In genomic region chr5:135933900-135934441, GRCm38 (mm10) we compare ENCODE assay signal across 8 mouse cellular contexts. TPM values are rescaled to one million over a fixed set of nuclear protein-coding genes. Genes with fewer than 3 reads are reported as not detected.
A peak's percentile ranks its signal among the peaks of the same experiment; 100 is the strongest.
DNase-seq lines count a peak whose midpoint lies in the region; ATAC-seq lines count a peak whose summit lies in the region.

No protein-coding gene starts in this region.

- peak overlapping the region; percentile 94 for H3K9ac ChIP-seq in hindbrain, embryonic 16.5 days (ENCODE audit: low read depth, low read length)

- H3K9me3 ChIP-seq in hindbrain, embryonic 16.5 days (ENCODE audit: control insufficient read depth, low read length), result no peaks in the 10 kb centered on the region

- H3K4me3 ChIP-seq in hindbrain, embryonic 16.5 days (ENCODE audit: low read length), result peak overlapping the region; percentile 80

- DNase-seq in 416B (ENCODE audit: low read depth) (peak; percentile 72), ZHBTc4 (ENCODE audit: low read depth, low spot score) (peak; percentile 85)
- DNase-seq in gastrocnemius, adult 8-10 months (ENCODE audit: low spot score in 2 of 2), result peak; percentile 43 to 59
- DNase-seq in left cerebral cortex, postnatal 4 days, result peak; percentile 83
- peak; percentile 67 to 74 for DNase-seq in spleen, postnatal 36 days (ENCODE audit: low spot score in 2 of 2)

- peak overlapping the region; percentile 97 for H3K27ac ChIP-seq in hindbrain, embryonic 16.5 days (ENCODE audit: low read depth, low read length)

- H3K4me2 ChIP-seq in hindbrain, embryonic 16.5 days (ENCODE audit: low read length), result peak overlapping the region; percentile 55

- H3K4me1 ChIP-seq in hindbrain, embryonic 16.5 days (ENCODE audit: control insufficient read depth, insufficient read depth, low read depth, low read length), result peaks cover 32% of the 10 kb centered on the region

- H3K36me3 ChIP-seq in hindbrain, embryonic 16.5 days (ENCODE audit: control insufficient read depth, insufficient read depth, low read length), result peaks cover 17% of the 10 kb centered on the region

- H3K27me3 ChIP-seq in hindbrain, embryonic 16.5 days (replicated peaks; ENCODE audit: control insufficient read depth, insufficient read depth, low read length), result no peaks in the 10 kb centered on the region

- intact Hi-C loops in left cerebral cortex, postnatal 4 days (cut with DNase I), result no loop called here

- ATAC-seq in common myeloid progenitor, adult 5-6 weeks (replicated peaks; ENCODE audit: low read depth, poor library complexity, severe bottlenecking), result peak; percentile 55
- ATAC-seq in hindbrain, embryonic 16.5 days, result peak; percentile 77
- peak; percentile 62 for ATAC-seq in megakaryocyte-erythroid progenitor cell, adult 5-6 weeks (replicated peaks; ENCODE audit: low FRiP score, low TSS enrichment, poor library complexity, severe bottlenecking)

- 0% methylated on average over 35 of the region's 35 CpGs for WGBS in hindbrain, embryonic 16.5 days

RNA-seq across cellular contexts. Expression of gene Ywhag, which starts 0.4 kb away (rescaled TPM):
- 79.8 and 122 TPM in 2 replicates for total RNA-seq in common myeloid progenitor, adult 5-6 weeks (2017)
- total RNA-seq in gastrocnemius, adult 8-10 months (2022), result 100 to 1,000 TPM; 306 to 315 (median 309) TPM
- 996 and 1,023 TPM in 2 replicates for polyA plus RNA-seq in hindbrain, embryonic 16.5 days (2015; fragmentation: Nextera tagmentation; extraction: Ambion mirVana)
- total RNA-seq in left cerebral cortex, postnatal 4 days (2021), result 1,000 to 10,000 TPM; 1,399 to 1,485 TPM
- 125 and 138 TPM in 2 replicates for total RNA-seq in megakaryocyte-erythroid progenitor cell, adult 5-6 weeks (2014; fragmentation: Nextera tagmentation)
- total RNA-seq in megakaryocyte-erythroid progenitor cell, adult 5-6 weeks (2017), result 88.3 and 92.5 TPM in 2 replicates

RNA-seq across cellular contexts. Expression of gene Ssc4d, which starts 40.4 kb away (rescaled TPM):
- 1.0 and 1.3 TPM in 2 replicates for total RNA-seq in common myeloid progenitor, adult 5-6 weeks (2017)
- under 1 TPM in 3 of 4 experiments, not detected in 1; 0.29 to 0.65 (median 0.53) TPM for total RNA-seq in gastrocnemius, adult 8-10 months (2022)
- 2.9 and 3.4 TPM in 2 replicates for polyA plus RNA-seq in hindbrain, embryonic 16.5 days (2015; fragmentation: Nextera tagmentation; extraction: Ambion mirVana)
- 1 to 10 TPM; 2.0 to 2.7 TPM for total RNA-seq in left cerebral cortex, postnatal 4 days (2021)
- total RNA-seq in megakaryocyte-erythroid progenitor cell, adult 5-6 weeks (2014; fragmentation: Nextera tagmentation), result 1.7 and 3.2 TPM in 2 replicates
- total RNA-seq in megakaryocyte-erythroid progenitor cell, adult 5-6 weeks (2017), result 3.5 TPM in 1 of 2 replicates, not detected in the other

RNA-seq across cellular contexts. Expression of gene Zp3, which starts 45.9 kb away (rescaled TPM):
- total RNA-seq in common myeloid progenitor, adult 5-6 weeks (2017), result not detected in 2 replicates
- not detected for total RNA-seq in gastrocnemius, adult 8-10 months (2022)
- polyA plus RNA-seq in hindbrain, embryonic 16.5 days (2015; fragmentation: Nextera tagmentation; extraction: Ambion mirVana), result 0.15 TPM in 1 of 2 replicates, not detected in the other
- not detected for total RNA-seq in left cerebral cortex, postnatal 4 days (2021)
- not detected in 2 replicates for total RNA-seq in megakaryocyte-erythroid progenitor cell, adult 5-6 weeks (2014; fragmentation: Nextera tagmentation)
- not detected in 2 replicates for total RNA-seq in megakaryocyte-erythroid progenitor cell, adult 5-6 weeks (2017)

RNA-seq across cellular contexts. Expression of gene Hspb1, which starts 46.3 kb away (rescaled TPM):
- total RNA-seq in common myeloid progenitor, adult 5-6 weeks (2017), result 0.46 and 1.4 TPM in 2 replicates
- 100 to 1,000 TPM; 202 to 250 (median 231) TPM for total RNA-seq in gastrocnemius, adult 8-10 months (2022)
- polyA plus RNA-seq in hindbrain, embryonic 16.5 days (2015; fragmentation: Nextera tagmentation; extraction: Ambion mirVana), result 15.6 and 29.6 TPM in 2 replicates
- total RNA-seq in left cerebral cortex, postnatal 4 days (2021), result 1 to 10 TPM; 3.2 to 3.7 TPM
- not detected in 2 replicates for total RNA-seq in megakaryocyte-erythroid progenitor cell, adult 5-6 weeks (2014; fragmentation: Nextera tagmentation)
- not detected in 2 replicates for total RNA-seq in megakaryocyte-erythroid progenitor cell, adult 5-6 weeks (2017)

Comparison
In these comparisons a context has a peak if more than half of its experiments do, and no peak if none do; other contexts are left out.
1. Peak in every context shown above with its lines: DNase-seq, ATAC-seq, H3K4me3 ChIP-seq and H3K27ac ChIP-seq.
2. RNA of gene Ywhag, which starts 0.4 kb away (total RNA-seq): 1,399 to 1,485 TPM in left cerebral cortex, postnatal 4 days; 306 to 315 TPM in gastrocnemius, adult 8-10 months, 88.3 to 138 TPM in megakaryocyte-erythroid progenitor cell, adult 5-6 weeks and 79.8 to 122 TPM in common myeloid progenitor, adult 5-6 weeks; every median in the first group is over 4 times any median in the second.